Mouse (Mus musculus) small intestine, adult 2 months (tissue): Measurements from ENCODE around the gene Kmt5b.

Experiments
- CTCF ChIP-seq: fragments of 200-500 bp; IDR thresholded peaks from 2 replicates; pipeline ENCODE4 v1.5.1; 2012; ENCODE audit warnings: low read depth, mild to moderate bottlenecking, control low read depth, inconsistent platforms, low read length, moderate library complexity, mixed read lengths; ENCODE audit not compliant: insufficient replicate concordance, insufficient read length; ENCODE audit errors: extremely low read depth
- POLR2A ChIP-seq: fragments of 200-500 bp; IDR thresholded peaks from 2 replicates; pipeline ENCODE4 v1.6.1; 2012; ENCODE audit warnings: low read depth, mild to moderate bottlenecking, control low read depth, inconsistent platforms, low read length, moderate library complexity

- TF ChIP-seq POLR2A (no peak), CTCF (no peak)
These were observed 90.0 kb downstream of the Kmt5b start for GRCm38 (mm10) chr19:3857220-3857619.
